Mouse (Mus musculus): ENCODE measurements at regions not wholly inside any gene's neighbourhood (a gene's known extent, or its start where the extent isn't known, plus 50 kb on each side); places are given as distances from the start of the nearest gene placed in this dataset.

- TF ChIP-seq POLR2A (IDR thresholded peaks at IDR 0.05; ENCODE audit: borderline replicate concordance, extremely low read depth, insufficient read depth, insufficient read length, poor library complexity, severe bottlenecking) (no peak), CTCF (IDR thresholded peaks at IDR 0.05; ENCODE audit: borderline replicate concordance, extremely low read depth, insufficient read depth, insufficient read length) (no peak)
Observed at GRCm38 (mm10) chr14:114374847-114375246, 717.2 kb upstream of the Gpc5 start.

Data from brain, embryonic 14.5 days (tissue).